27 mouse cellular contexts compared by ENCODE assay signal in the genomic region with DNA sequence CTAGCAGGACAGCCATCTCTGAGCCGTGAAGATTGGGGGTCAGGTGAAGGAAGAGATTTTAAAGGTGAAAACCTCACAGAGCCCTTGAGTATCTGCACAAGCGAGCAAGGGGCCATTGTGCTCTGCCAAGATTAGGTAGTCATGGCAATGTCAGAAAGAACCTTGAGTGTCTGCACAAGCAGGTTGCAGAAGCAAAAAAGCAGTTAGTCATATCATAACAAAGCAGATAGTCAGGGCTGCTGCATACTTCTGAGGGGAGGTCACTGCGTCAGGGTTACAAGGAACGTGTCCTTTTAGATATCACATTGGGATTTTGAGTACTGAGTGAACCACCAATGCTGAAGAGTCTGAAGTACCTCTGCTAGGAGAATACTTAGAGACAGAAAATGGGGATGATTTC. TPM values are rescaled to one million over a fixed set of nuclear protein-coding genes. Genes with fewer than 3 reads are reported as not detected.
"Had no signal": no experiment of that assay in that cellular context is flagged by ENCODE, and none has a peak within 500 bp of the region (broad histone marks: within the 10 kb centered on the region; RNA-seq: fewer than 3 reads in every experiment).

No protein-coding gene starts in this region.

- H3K4me3 ChIP-seq: limb, embryonic 10.5 days; limb, embryonic 13.5 days; liver, embryonic 12.5 days; liver, embryonic 15.5 days; midbrain, embryonic 12.5 days; midbrain, embryonic 15.5 days; neural tube, embryonic 12.5 days; neural tube, embryonic 15.5 days had no signal

- H3K27me3 ChIP-seq: limb, embryonic 13.5 days; liver, embryonic 12.5 days; liver, embryonic 15.5 days; midbrain, embryonic 12.5 days; midbrain, embryonic 15.5 days; neural tube, embryonic 12.5 days; neural tube, embryonic 15.5 days had no signal

- H3K4me1 ChIP-seq: limb, embryonic 10.5 days; limb, embryonic 13.5 days; liver, embryonic 12.5 days; liver, embryonic 15.5 days; midbrain, embryonic 12.5 days; midbrain, embryonic 15.5 days; neural tube, embryonic 12.5 days; neural tube, embryonic 15.5 days had no signal

- H3K9me3 ChIP-seq: limb, embryonic 10.5 days; limb, embryonic 13.5 days; liver, embryonic 12.5 days; liver, embryonic 15.5 days; midbrain, embryonic 12.5 days; midbrain, embryonic 15.5 days; neural tube, embryonic 12.5 days; neural tube, embryonic 15.5 days had no signal

- H3K36me3 ChIP-seq: limb, embryonic 10.5 days; limb, embryonic 13.5 days; liver, embryonic 12.5 days; liver, embryonic 15.5 days; midbrain, embryonic 12.5 days; midbrain, embryonic 15.5 days; neural tube, embryonic 12.5 days; neural tube, embryonic 15.5 days had no signal

- H3K27ac ChIP-seq: limb, embryonic 10.5 days; limb, embryonic 13.5 days; liver, embryonic 12.5 days; liver, embryonic 15.5 days; macrophage; midbrain, embryonic 12.5 days; midbrain, embryonic 15.5 days; neural tube, embryonic 12.5 days; neural tube, embryonic 15.5 days had no signal

- DNase-seq: kidney, adult 9 months; kidney, postnatal 14 days; kidney, postnatal 4 days; liver; lung, adult 2 months; thymus, adult 2 months; thymus, postnatal 14 days; thymus, postnatal 4 days had no signal

RNA-seq across cellular contexts. Expression of a gene that starts 3.8 kb away (rescaled TPM):
- total RNA-seq: layer of hippocampus, adult 18-20 months; layer of hippocampus, postnatal 25 days; left cerebral cortex, adult 18-20 months; left cerebral cortex, postnatal 25 days; megakaryocyte, adult 5-6 weeks had no signal
- polyA plus RNA-seq: kidney, embryonic 16.5 days; limb, embryonic 10.5 days; limb, embryonic 13.5 days; liver, embryonic 12.5 days; liver, embryonic 15.5 days; lung, adult 2 months; lung, embryonic 16.5 days; macrophage; midbrain, embryonic 12.5 days; midbrain, embryonic 15.5 days; neural tube, embryonic 12.5 days; neural tube, embryonic 15.5 days; small intestine, adult 2 months; spleen, adult 2 months; stomach, embryonic 16.5 days had no signal
